Mouse (Mus musculus): ENCODE measurements around the gene Rpl13a. TPM values are rescaled to one million over a fixed set of nuclear protein-coding genes. Genes with fewer than 3 reads are reported as not detected.
"Not testable (repeated sequence)": the region's sequence is repeated elsewhere in the genome, so short reads cannot be mapped to it uniquely, and the experiment has no call there.

Rpl13a gene
- polyA plus RNA-seq, 1 experiment, result 6,379 TPM

DNA sequence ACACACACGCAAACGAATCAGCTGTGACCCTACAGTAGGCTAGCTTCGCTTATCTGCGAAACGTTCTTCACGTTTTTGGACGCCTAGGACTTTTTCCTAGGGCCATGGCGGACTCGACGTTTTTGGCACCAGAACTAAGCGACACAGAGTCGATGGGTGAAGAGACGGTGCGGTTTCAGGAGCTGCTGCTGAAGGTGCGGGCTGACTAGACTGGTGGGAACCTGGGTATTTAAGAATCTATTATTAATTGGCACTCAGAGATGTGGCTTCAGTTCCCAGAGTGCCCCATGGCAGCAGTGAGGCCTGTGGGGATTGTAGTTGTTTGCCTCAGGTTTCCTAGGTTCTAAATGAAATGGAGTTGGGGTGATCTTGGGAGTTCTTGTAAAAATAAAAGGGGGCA, 27.6 kb upstream of the Rpl13a start:
- Histone ChIP-seq H3K4me3 (ENCODE audit: insufficient read depth, poor library complexity, severe bottlenecking) (no peak overlapping the region), H3K79me2 (ENCODE audit: control insufficient read depth, insufficient read depth) (peaks cover 6% of the 10 kb centered on the region), H3K36me3 (ENCODE audit: control insufficient read depth, insufficient read depth) (no peaks in the 10 kb centered on the region), H3ac (ENCODE audit: control insufficient read depth, insufficient read length, low read depth) (no peak overlapping the region), H3K27me3 (ENCODE audit: control insufficient read depth, insufficient read depth, insufficient read length) (no peaks in the 10 kb centered on the region), H3K79me3 (ENCODE audit: low read depth) (no peaks in the 10 kb centered on the region)
- no peak for TF ChIP-seq CTCF (IDR thresholded peaks at IDR 0.05; ENCODE audit: control insufficient read depth, insufficient read depth, insufficient read length)
- no peak for TF ChIP-seq USF1 (IDR thresholded peaks at IDR 0.05; ENCODE audit: low read depth)
- no peak for TF ChIP-seq CEBPB (IDR thresholded peaks at IDR 0.05; ENCODE audit: low read depth)
- TF ChIP-seq FOSL1 (IDR thresholded peaks at IDR 0.05; ENCODE audit: insufficient read depth, low read length, poor library complexity, severe bottlenecking), result no peak
- no peak for TF ChIP-seq MYOD1 (IDR thresholded peaks at IDR 0.05; ENCODE audit: control insufficient read depth, insufficient read length, low read depth)
- TF ChIP-seq MAX (IDR thresholded peaks at IDR 0.05), result no peak
- TF ChIP-seq MYOG (IDR thresholded peaks at IDR 0.05; ENCODE audit: control insufficient read depth, extremely low read depth, insufficient read length), result no peak

DNA sequence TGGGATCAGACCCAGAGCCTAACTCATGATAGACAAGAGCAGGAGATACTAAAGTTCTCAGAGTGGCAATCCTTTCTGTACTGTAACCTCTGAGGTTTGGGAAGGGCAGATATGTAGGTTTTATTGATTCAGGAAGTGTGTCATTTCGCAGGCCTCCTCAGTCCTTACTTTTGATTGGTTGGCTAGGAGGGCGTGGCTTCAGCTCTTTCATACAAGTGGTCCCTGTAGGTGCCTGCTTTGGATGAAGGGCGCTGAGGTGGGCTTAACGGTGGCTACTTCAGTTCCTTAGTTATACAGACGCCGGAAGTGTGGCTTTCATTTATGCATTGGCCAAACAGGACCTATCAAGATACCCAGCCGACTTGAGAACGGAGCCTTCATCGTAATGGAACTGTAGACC, 27.0 kb upstream of the Rpl13a start:
- H3K79me2 ChIP-seq (ENCODE audit: control insufficient read depth, insufficient read depth), result peaks cover 6% of the 10 kb centered on the region
- H3ac ChIP-seq (ENCODE audit: control insufficient read depth, insufficient read length, low read depth), result no peak overlapping the region
- H3K4me3 ChIP-seq (ENCODE audit: insufficient read depth, poor library complexity, severe bottlenecking), result no peak overlapping the region
- no peak for TF ChIP-seq CTCF (IDR thresholded peaks at IDR 0.05; ENCODE audit: control insufficient read depth, insufficient read depth, insufficient read length)
- TF ChIP-seq USF1 (IDR thresholded peaks at IDR 0.05; ENCODE audit: low read depth), result no peak
- TF ChIP-seq CEBPB (IDR thresholded peaks at IDR 0.05; ENCODE audit: low read depth), result no peak
- no peak for TF ChIP-seq MYOG (IDR thresholded peaks at IDR 0.05; ENCODE audit: control insufficient read depth, extremely low read depth, insufficient read length)
- TF ChIP-seq MYOD1 (IDR thresholded peaks at IDR 0.05; ENCODE audit: control insufficient read depth, insufficient read length, low read depth), result no peak
- no peak for TF ChIP-seq FOSL1 (IDR thresholded peaks at IDR 0.05; ENCODE audit: insufficient read depth, low read length, poor library complexity, severe bottlenecking)
- TF ChIP-seq MAX (IDR thresholded peaks at IDR 0.05), result no peak
- H3K36me3 ChIP-seq (ENCODE audit: control insufficient read depth, insufficient read depth), result no peaks in the 10 kb centered on the region
- no peaks in the 10 kb centered on the region for H3K27me3 ChIP-seq (ENCODE audit: control insufficient read depth, insufficient read depth, insufficient read length)
- H3K79me3 ChIP-seq (ENCODE audit: low read depth), result no peaks in the 10 kb centered on the region

DNA sequence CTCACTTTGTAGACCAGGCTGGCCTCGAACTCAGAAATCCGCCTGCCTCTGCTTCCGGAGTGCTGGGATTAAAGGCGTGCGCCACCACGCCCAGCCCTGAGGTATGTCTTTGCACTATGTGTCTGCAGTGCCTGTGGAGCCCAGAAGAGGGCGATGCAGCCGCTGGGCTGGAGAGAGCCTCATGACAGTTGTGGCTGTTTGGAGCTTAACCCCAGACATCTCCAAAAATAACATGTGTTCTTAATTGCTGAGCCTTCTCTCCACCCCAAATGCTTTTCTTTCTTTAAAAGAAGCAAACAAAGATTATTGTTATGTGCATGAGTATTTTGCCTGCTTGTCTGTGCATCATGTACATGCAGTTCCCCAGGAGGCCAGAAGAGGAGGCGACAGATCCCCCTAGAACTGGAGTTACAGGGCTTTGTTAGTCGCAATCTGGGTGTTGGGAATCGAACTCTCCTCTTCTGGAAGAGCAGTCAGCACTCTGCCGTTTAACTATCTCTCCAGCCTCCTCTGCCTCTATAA, 26.5 kb upstream of the Rpl13a start:
- H3K4me3 ChIP-seq (ENCODE audit: insufficient read depth, poor library complexity, severe bottlenecking), result no peak overlapping the region
- H3K79me2 ChIP-seq (ENCODE audit: control insufficient read depth, insufficient read depth), result peaks cover 6% of the 10 kb centered on the region
- no peaks in the 10 kb centered on the region for H3K79me3 ChIP-seq (ENCODE audit: low read depth)
- H3ac ChIP-seq (ENCODE audit: control insufficient read depth, insufficient read length, low read depth), result no peak overlapping the region
- no peaks in the 10 kb centered on the region for H3K36me3 ChIP-seq (ENCODE audit: control insufficient read depth, insufficient read depth)
- no peaks in the 10 kb centered on the region for H3K27me3 ChIP-seq (ENCODE audit: control insufficient read depth, insufficient read depth, insufficient read length)
- TF ChIP-seq CTCF (IDR thresholded peaks at IDR 0.05; ENCODE audit: control insufficient read depth, insufficient read depth, insufficient read length) (peak; percentile 28), MAX (IDR thresholded peaks at IDR 0.05) (no peak), CEBPB (IDR thresholded peaks at IDR 0.05; ENCODE audit: low read depth) (no peak), MYOG (IDR thresholded peaks at IDR 0.05; ENCODE audit: control insufficient read depth, extremely low read depth, insufficient read length) (no peak), USF1 (IDR thresholded peaks at IDR 0.05; ENCODE audit: low read depth) (no peak), MYOD1 (IDR thresholded peaks at IDR 0.05; ENCODE audit: control insufficient read depth, insufficient read length, low read depth) (no peak), FOSL1 (IDR thresholded peaks at IDR 0.05; ENCODE audit: insufficient read depth, low read length, poor library complexity, severe bottlenecking) (no peak)

DNA sequence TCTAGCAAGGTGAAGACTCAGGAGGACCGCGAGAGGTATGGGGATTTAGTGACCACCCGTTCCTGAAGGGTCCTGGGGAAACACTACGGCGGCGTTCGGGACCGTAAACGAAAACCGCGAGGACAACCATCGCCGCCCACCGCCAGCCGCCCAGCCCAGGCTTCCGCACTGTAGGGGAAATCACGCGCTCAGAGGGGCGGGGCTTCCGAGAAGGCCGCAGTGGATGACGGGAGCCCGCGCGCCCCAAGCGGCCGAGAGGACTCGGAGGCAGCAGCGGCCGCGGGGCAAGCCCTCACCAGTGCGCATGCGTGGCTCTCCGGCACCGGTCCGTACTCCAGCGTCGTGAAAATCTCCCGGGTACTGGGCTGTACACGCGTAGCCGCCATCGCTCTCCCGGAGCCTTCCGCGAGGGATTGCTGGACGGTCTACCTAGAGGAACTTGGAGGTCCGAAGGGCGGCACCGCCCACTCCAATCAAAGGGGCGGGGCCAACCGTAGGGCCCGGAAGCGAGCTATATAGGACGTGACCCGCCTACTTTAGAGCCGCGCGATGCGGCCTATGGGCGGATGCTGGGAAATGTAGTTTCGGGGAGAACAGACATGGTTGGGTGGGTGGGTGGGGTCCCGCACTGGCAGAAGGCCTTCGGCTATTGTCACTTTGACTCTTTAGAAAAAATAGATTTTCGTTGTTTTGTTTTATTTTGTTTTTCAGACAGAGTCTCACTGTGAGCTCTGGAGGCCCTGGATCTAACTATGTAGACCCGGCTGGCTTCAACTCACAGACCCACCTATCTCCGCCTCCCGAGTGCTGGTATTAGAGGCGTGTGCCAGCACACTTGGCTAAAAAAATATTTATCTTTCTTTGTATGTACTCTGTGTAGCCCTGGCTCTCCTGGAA, 25.8 kb upstream of the Rpl13a start, which contains the start of the genes Pih1d1 and Aldh16a1:
Gene Pih1d1 (plus strand): TSS at position 208 of the 897 bp plus-strand sequence.
Gene Aldh16a1 (minus strand): TSS at position 489 of the 897 bp plus-strand sequence.
- Histone ChIP-seq H3K4me3 (ENCODE audit: insufficient read depth, poor library complexity, severe bottlenecking) (peak within 1 kb of the TSS; percentile 55), H3ac (ENCODE audit: control insufficient read depth, insufficient read length, low read depth) (peak within 1 kb of the TSS; percentile 85), H3K79me3 (ENCODE audit: low read depth) (no peaks in the 10 kb centered on the region), H3K79me2 (ENCODE audit: control insufficient read depth, insufficient read depth) (peaks cover 6% of the 10 kb centered on the region), H3K36me3 (ENCODE audit: control insufficient read depth, insufficient read depth) (no peaks in the 10 kb centered on the region), H3K27me3 (ENCODE audit: control insufficient read depth, insufficient read depth, insufficient read length) (no peaks in the 10 kb centered on the region)
- TF ChIP-seq CTCF (IDR thresholded peaks at IDR 0.05; ENCODE audit: control insufficient read depth, insufficient read depth, insufficient read length) (peak; percentile 50), MAX (IDR thresholded peaks at IDR 0.05) (no peak)

DNA sequence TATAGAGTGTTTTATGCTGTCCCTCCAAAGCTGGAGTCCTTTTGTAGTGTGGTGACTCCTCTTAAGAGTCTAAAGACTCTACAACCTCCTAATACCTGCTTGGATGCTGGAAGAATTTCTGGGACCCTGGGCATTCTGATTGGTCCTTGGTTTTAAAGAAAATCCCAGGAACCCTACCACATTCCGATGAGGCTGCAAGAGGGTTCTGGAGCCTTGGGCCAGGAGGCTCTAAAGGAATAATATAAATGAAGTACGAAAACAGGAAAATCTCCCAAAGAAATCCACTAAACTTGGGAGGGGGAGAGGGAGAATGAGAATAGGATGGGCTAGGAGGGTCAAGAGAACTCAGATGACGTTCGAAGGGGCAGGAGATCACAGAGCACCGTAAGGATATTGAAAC, 25.0 kb upstream of the Rpl13a start:
- H3K4me3 ChIP-seq (ENCODE audit: insufficient read depth, poor library complexity, severe bottlenecking), result peak overlapping the region; percentile 55
- H3K79me2 ChIP-seq (ENCODE audit: control insufficient read depth, insufficient read depth), result peaks cover 6% of the 10 kb centered on the region
- H3K36me3 ChIP-seq (ENCODE audit: control insufficient read depth, insufficient read depth), result no peaks in the 10 kb centered on the region
- TF ChIP-seq MAX (IDR thresholded peaks at IDR 0.05) (no peak), USF1 (IDR thresholded peaks at IDR 0.05; ENCODE audit: low read depth) (no peak), MYOD1 (IDR thresholded peaks at IDR 0.05; ENCODE audit: control insufficient read depth, insufficient read length, low read depth) (no peak), CTCF (IDR thresholded peaks at IDR 0.05; ENCODE audit: control insufficient read depth, insufficient read depth, insufficient read length) (no peak), MYOG (IDR thresholded peaks at IDR 0.05; ENCODE audit: control insufficient read depth, extremely low read depth, insufficient read length) (no peak), FOSL1 (IDR thresholded peaks at IDR 0.05; ENCODE audit: insufficient read depth, low read length, poor library complexity, severe bottlenecking) (no peak), CEBPB (IDR thresholded peaks at IDR 0.05; ENCODE audit: low read depth) (no peak)
- H3K27me3 ChIP-seq (ENCODE audit: control insufficient read depth, insufficient read depth, insufficient read length), result no peaks in the 10 kb centered on the region
- peak overlapping the region; percentile 85 for H3ac ChIP-seq (ENCODE audit: control insufficient read depth, insufficient read length, low read depth)
- H3K79me3 ChIP-seq (ENCODE audit: low read depth), result no peaks in the 10 kb centered on the region

DNA sequence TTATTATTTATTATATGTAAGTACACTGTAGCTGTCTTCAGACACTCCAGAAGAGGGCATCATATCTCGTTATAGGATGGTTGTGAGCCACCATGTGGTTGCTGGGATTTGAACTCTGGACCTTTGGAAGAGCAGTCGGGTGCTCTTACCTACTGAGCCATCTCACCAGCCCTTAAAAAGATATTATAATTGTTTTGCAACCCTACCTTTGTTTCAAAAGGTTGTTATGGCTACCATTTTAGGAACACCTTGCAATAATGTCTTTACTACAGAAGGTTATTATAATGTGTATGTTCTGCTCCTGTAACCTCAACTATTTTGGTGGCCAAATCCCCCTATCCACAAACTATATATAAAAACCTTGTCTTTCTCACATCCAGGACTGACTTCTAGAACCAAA, 24.5 kb upstream of the Rpl13a start:
- not testable (repeated sequence) for H3K27me3 ChIP-seq (ENCODE audit: control insufficient read depth, insufficient read depth, insufficient read length); H3K79me3 ChIP-seq (ENCODE audit: low read depth); H3ac ChIP-seq (ENCODE audit: control insufficient read depth, insufficient read length, low read depth); H3K4me3 ChIP-seq (ENCODE audit: insufficient read depth, poor library complexity, severe bottlenecking); H3K36me3 ChIP-seq (ENCODE audit: control insufficient read depth, insufficient read depth); H3K79me2 ChIP-seq (ENCODE audit: control insufficient read depth, insufficient read depth)
